Mouse (Mus musculus): ENCODE measurements around the gene Nisch. TPM values are rescaled to one million over a fixed set of nuclear protein-coding genes. Genes with fewer than 3 reads are reported as not detected.

The Nisch gene
- polyA plus RNA-seq, 1 experiment from 2014 or later: 503 TPM

- ATAC-seq (ENCODE audit: insufficient number of reproducible peaks, insufficient read depth, low FRiP score, low TSS enrichment): no peak
- H3K36me3 ChIP-seq: peaks cover 83% of the 10 kb centered on the region
- peaks cover 7% of the 10 kb centered on the region for H3K4me1 ChIP-seq
- H3K9ac ChIP-seq: no peak overlapping the region
- no peaks in the 10 kb centered on the region for H3K27me3 ChIP-seq
- H3K9me3 ChIP-seq: no peaks in the 10 kb centered on the region
- H3K27ac ChIP-seq: no peak overlapping the region
- H3K4me2 ChIP-seq (replicated peaks): no peak overlapping the region
- H3K4me3 ChIP-seq: no peak overlapping the region
- 83% methylated on average over 3 of the region's 3 CpGs for WGBS
These were observed 16.7 kb downstream of the Nisch start for GRCm38 (mm10) chr14:31200038-31200437.

- ATAC-seq (ENCODE audit: insufficient number of reproducible peaks, insufficient read depth, low FRiP score, low TSS enrichment): no peak
- Histone ChIP-seq H3K4me1 (peaks cover 3% of the 10 kb centered on the region), H3K27me3 (no peaks in the 10 kb centered on the region), H3K9ac (no peak overlapping the region), H3K36me3 (peaks cover 87% of the 10 kb centered on the region), H3K4me2 (replicated peaks) (no peak overlapping the region), H3K4me3 (no peak overlapping the region), H3K27ac (no peak overlapping the region), H3K9me3 (no peaks in the 10 kb centered on the region)
- 93% methylated on average over 7 of the region's 7 CpGs for WGBS
These were observed 17.1 kb downstream of the Nisch start for GRCm38 (mm10) chr14:31199599-31199998.

- no peak overlapping the region for H3K4me2 ChIP-seq (replicated peaks)
- H3K27me3 ChIP-seq: no peaks in the 10 kb centered on the region
- H3K9ac ChIP-seq: no peak overlapping the region
- no peak overlapping the region for H3K27ac ChIP-seq
- WGBS: 78% methylated on average over 16 of the region's 16 CpGs
- H3K36me3 ChIP-seq: peaks cover 88% of the 10 kb centered on the region
- no peak for ATAC-seq (ENCODE audit: insufficient number of reproducible peaks, insufficient read depth, low FRiP score, low TSS enrichment)
- H3K4me1 ChIP-seq: no peaks in the 10 kb centered on the region
- no peaks in the 10 kb centered on the region for H3K9me3 ChIP-seq
- H3K4me3 ChIP-seq: no peak overlapping the region
These were observed 18.9 kb downstream of the Nisch start for GRCm38 (mm10) chr14:31197547-31198516.

GRCm38 (mm10) chr14:31195968-31196367 is 20.8 kb downstream of the Nisch start:
- H3K4me3 ChIP-seq: no peak overlapping the region
- peaks cover 89% of the 10 kb centered on the region for H3K36me3 ChIP-seq
- H3K4me1 ChIP-seq: no peaks in the 10 kb centered on the region
- no peaks in the 10 kb centered on the region for H3K9me3 ChIP-seq
- no peaks in the 10 kb centered on the region for H3K27me3 ChIP-seq
- ATAC-seq (ENCODE audit: insufficient number of reproducible peaks, insufficient read depth, low FRiP score, low TSS enrichment): no peak
- no peak overlapping the region for H3K9ac ChIP-seq
- H3K4me2 ChIP-seq (replicated peaks): no peak overlapping the region
- no peak overlapping the region for H3K27ac ChIP-seq

- Histone ChIP-seq H3K4me3 (no peak overlapping the region), H3K9me3 (no peaks in the 10 kb centered on the region), H3K4me1 (no peaks in the 10 kb centered on the region), H3K4me2 (replicated peaks) (no peak overlapping the region), H3K36me3 (peaks cover 89% of the 10 kb centered on the region), H3K27ac (no peak overlapping the region), H3K27me3 (no peaks in the 10 kb centered on the region), H3K9ac (no peak overlapping the region)
- 93% methylated on average over 4 of the region's 4 CpGs for WGBS
- ATAC-seq (ENCODE audit: insufficient number of reproducible peaks, insufficient read depth, low FRiP score, low TSS enrichment): no peak
These were observed 21.2 kb downstream of the Nisch start for GRCm38 (mm10) chr14:31195521-31195920.

GRCm38 (mm10) chr14:31194891-31195513 is 21.7 kb downstream of the Nisch start:
- Histone ChIP-seq H3K4me2 (replicated peaks) (no peak overlapping the region), H3K9me3 (no peaks in the 10 kb centered on the region), H3K9ac (no peak overlapping the region), H3K27me3 (no peaks in the 10 kb centered on the region), H3K36me3 (peaks cover 89% of the 10 kb centered on the region), H3K4me3 (no peak overlapping the region), H3K4me1 (no peaks in the 10 kb centered on the region), H3K27ac (no peak overlapping the region)
- 86% methylated on average over 14 of the region's 14 CpGs for WGBS
- no peak for ATAC-seq (ENCODE audit: insufficient number of reproducible peaks, insufficient read depth, low FRiP score, low TSS enrichment)

GRCm38 (mm10) chr14:31194441-31194840 is 22.3 kb downstream of the Nisch start:
- no peaks in the 10 kb centered on the region for H3K4me1 ChIP-seq
- H3K36me3 ChIP-seq: peaks cover 89% of the 10 kb centered on the region
- H3K9me3 ChIP-seq: no peaks in the 10 kb centered on the region
- no peaks in the 10 kb centered on the region for H3K27me3 ChIP-seq
- 95% methylated on average over 2 of the region's 2 CpGs for WGBS
- no peak overlapping the region for H3K4me3 ChIP-seq
- no peak for ATAC-seq (ENCODE audit: insufficient number of reproducible peaks, insufficient read depth, low FRiP score, low TSS enrichment)
- H3K27ac ChIP-seq: no peak overlapping the region
- H3K4me2 ChIP-seq (replicated peaks): no peak overlapping the region
- no peak overlapping the region for H3K9ac ChIP-seq

- no peak overlapping the region for H3K4me3 ChIP-seq
- H3K9ac ChIP-seq: no peak overlapping the region
- H3K4me2 ChIP-seq (replicated peaks): no peak overlapping the region
- 85% methylated on average over 7 of the region's 7 CpGs for WGBS
- H3K4me1 ChIP-seq: no peaks in the 10 kb centered on the region
- no peak for ATAC-seq (ENCODE audit: insufficient number of reproducible peaks, insufficient read depth, low FRiP score, low TSS enrichment)
- no peaks in the 10 kb centered on the region for H3K9me3 ChIP-seq
- peaks cover 89% of the 10 kb centered on the region for H3K36me3 ChIP-seq
- H3K27me3 ChIP-seq: no peaks in the 10 kb centered on the region
- no peak overlapping the region for H3K27ac ChIP-seq
These were observed 23.0 kb downstream of the Nisch start for GRCm38 (mm10) chr14:31193791-31194190.

- H3K27me3 ChIP-seq: no peaks in the 10 kb centered on the region
- H3K9ac ChIP-seq: no peak overlapping the region
- no peaks in the 10 kb centered on the region for H3K4me1 ChIP-seq
- no peak overlapping the region for H3K4me3 ChIP-seq
- no peaks in the 10 kb centered on the region for H3K9me3 ChIP-seq
- H3K36me3 ChIP-seq: peaks cover 98% of the 10 kb centered on the region
- no peak overlapping the region for H3K27ac ChIP-seq
- no peak for ATAC-seq (ENCODE audit: insufficient number of reproducible peaks, insufficient read depth, low FRiP score, low TSS enrichment)
- WGBS: 82% methylated on average over 2 of the region's 2 CpGs
- no peak overlapping the region for H3K4me2 ChIP-seq (replicated peaks)
These were observed 24.8 kb downstream of the Nisch start for GRCm38 (mm10) chr14:31191936-31192335.

- 96% methylated on average over 3 of the region's 3 CpGs for WGBS
- Histone ChIP-seq H3K4me3 (no peak overlapping the region), H3K27ac (no peak overlapping the region), H3K9me3 (no peaks in the 10 kb centered on the region), H3K27me3 (no peaks in the 10 kb centered on the region), H3K4me1 (no peaks in the 10 kb centered on the region), H3K9ac (no peak overlapping the region), H3K36me3 (peaks cover 100% of the 10 kb centered on the region), H3K4me2 (replicated peaks) (no peak overlapping the region)
- no peak for ATAC-seq (ENCODE audit: insufficient number of reproducible peaks, insufficient read depth, low FRiP score, low TSS enrichment)
These were observed 27.4 kb downstream of the Nisch start for GRCm38 (mm10) chr14:31189348-31189747.

GRCm38 (mm10) chr14:31188771-31189181 is 28.0 kb downstream of the Nisch start:
- no peak overlapping the region for H3K4me2 ChIP-seq (replicated peaks)
- H3K9ac ChIP-seq: no peak overlapping the region
- no peaks in the 10 kb centered on the region for H3K4me1 ChIP-seq
- no peaks in the 10 kb centered on the region for H3K9me3 ChIP-seq
- ATAC-seq (ENCODE audit: insufficient number of reproducible peaks, insufficient read depth, low FRiP score, low TSS enrichment): no peak
- 88% methylated on average over 6 of the region's 6 CpGs for WGBS
- H3K36me3 ChIP-seq: peaks cover 100% of the 10 kb centered on the region
- no peak overlapping the region for H3K4me3 ChIP-seq
- H3K27ac ChIP-seq: no peak overlapping the region
- no peaks in the 10 kb centered on the region for H3K27me3 ChIP-seq

- H3K9ac ChIP-seq: no peak overlapping the region
- ATAC-seq (ENCODE audit: insufficient number of reproducible peaks, insufficient read depth, low FRiP score, low TSS enrichment): no peak
- no peaks in the 10 kb centered on the region for H3K9me3 ChIP-seq
- no peak overlapping the region for H3K4me2 ChIP-seq (replicated peaks)
- H3K27ac ChIP-seq: no peak overlapping the region
- no peaks in the 10 kb centered on the region for H3K27me3 ChIP-seq
- no peak overlapping the region for H3K4me3 ChIP-seq
- peaks cover 99% of the 10 kb centered on the region for H3K36me3 ChIP-seq
- no peaks in the 10 kb centered on the region for H3K4me1 ChIP-seq
- WGBS: 89% methylated on average over 4 of the region's 4 CpGs
These were observed 30.1 kb downstream of the Nisch start for GRCm38 (mm10) chr14:31186656-31187055.

Data from embryonic facial prominence, embryonic 12.5 days (tissue).